Mouse (Mus musculus) stomach, embryonic 16.5 days (tissue): ENCODE results near the gene Lrch3. TPM values are rescaled to one million over a fixed set of nuclear protein-coding genes. Genes with fewer than 3 reads are reported as not detected.

Experiments used
- ATAC-seq: fragments of 200-750 bp; cut with Nextera tagmentation; 2 replicates; pipeline ENCODE4 v1.8.0; 2017; ENCODE audit warnings: moderate number of reproducible peaks, moderate TSS enrichment; ENCODE audit not compliant: insufficient read depth, low FRiP score
- H3K27ac ChIP-seq: fragments of 300-500 bp; sonication (generic); 2 replicates; pipeline ENCODE4 v1.5.1; 2014; ENCODE audit warnings: low read length
- H3K27me3 ChIP-seq: fragments of 300-500 bp; sonication (generic); 2 replicates; pipeline ENCODE4 v1.6.1; 2014; ENCODE audit warnings: low read length, control low read depth, mixed read lengths; ENCODE audit not compliant: control insufficient read depth, insufficient read depth
- H3K36me3 ChIP-seq: fragments of 300-500 bp; sonication (generic); 2 replicates; pipeline ENCODE4 v1.6.1; 2014; ENCODE audit warnings: low read length; ENCODE audit not compliant: control insufficient read depth, insufficient read depth
- H3K4me1 ChIP-seq: fragments of 300-500 bp; sonication (generic); 2 replicates; pipeline ENCODE4 v1.6.1; 2014; ENCODE audit warnings: low read length, control low read depth, mixed read lengths; ENCODE audit not compliant: control insufficient read depth, insufficient read depth
- H3K4me2 ChIP-seq: fragments of 300-500 bp; sonication (generic); 2 replicates; pipeline ENCODE4 v1.6.1; 2014; ENCODE audit warnings: low read depth, low read length, mixed read lengths
- H3K4me3 ChIP-seq: fragments of 300-500 bp; sonication (generic); replicated peaks from 2 replicates; pipeline ENCODE4 v1.5.1; 2014; ENCODE audit warnings: mild to moderate bottlenecking, low read length
- H3K9ac ChIP-seq: fragments of 300-500 bp; sonication (generic); 2 replicates; pipeline ENCODE4 v1.6.1; 2014; ENCODE audit warnings: low read length
- H3K9me3 ChIP-seq: fragments of 300-500 bp; sonication (generic); replicated peaks from 2 replicates; pipeline ENCODE4 v1.6.1; 2016; ENCODE audit warnings: low read length, control low read depth; ENCODE audit not compliant: control insufficient read depth
- WGBS: fragments of 180-500 bp; shearing (Covaris S2); extraction: QIAGEN DNeasy Blood & Tissue Kit; methylation state at CpG from one replicate; pipeline ENCODE4 v1.1.7; 2014; 5-methylcytosine and 5-hydroxymethylcytosine counted together
- polyA plus RNA-seq: library from polyadenylated mRNA; unstranded; fragments of >200 nt; fragmentation: Nextera tagmentation; extraction: Ambion mirVana; gene quantifications from 2 replicates; pipeline ENCODE4 v1.2.1, GENCODE M21; 2015

Lrch3 gene
- polyA plus RNA-seq, 1 experiment from 2014 or later = 15.5 TPM

DNA sequence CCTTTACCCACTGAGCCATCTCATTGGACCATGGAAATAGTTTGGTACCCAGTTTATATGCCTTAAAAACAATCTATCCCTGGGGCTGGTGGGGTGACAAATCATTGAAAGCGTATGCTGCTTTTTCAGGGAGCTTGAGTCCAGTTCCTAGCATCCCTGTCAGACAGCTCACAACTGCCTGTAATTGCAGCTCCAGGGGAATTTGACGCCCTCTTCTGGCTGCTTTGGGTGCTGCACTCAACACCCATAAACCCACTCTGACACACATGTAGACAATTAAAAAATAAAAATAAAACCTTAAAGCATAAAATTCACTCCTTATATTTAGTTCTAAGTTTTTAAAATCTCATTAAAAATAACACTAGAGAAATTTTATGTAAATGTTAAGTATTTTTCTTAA is 37.2 kb downstream of the Lrch3 start:
- 91% methylated on average over 2 of the region's 2 CpGs for WGBS
- no peaks in the 10 kb centered on the region for H3K9me3 ChIP-seq
- ATAC-seq = no peak

DNA sequence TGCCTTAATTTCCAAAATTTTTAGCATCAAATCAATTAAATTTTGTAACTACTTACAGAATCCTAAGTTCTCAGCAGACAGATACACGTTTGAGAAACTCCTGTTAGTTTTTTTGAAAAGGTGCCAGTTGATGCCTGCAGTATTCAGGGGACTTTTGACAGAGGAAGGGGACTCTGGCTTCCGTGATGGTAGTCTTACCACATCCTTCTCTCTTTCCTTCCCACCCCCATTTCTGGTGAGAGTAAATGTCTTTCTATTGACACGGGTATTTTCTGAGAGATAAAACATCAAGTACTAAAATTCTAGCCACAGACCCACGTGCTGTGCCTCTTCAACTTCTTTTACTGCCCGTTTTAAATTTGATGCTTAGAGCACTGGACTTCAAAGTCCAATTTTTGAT is 39.9 kb downstream of the Lrch3 start:
- Histone ChIP-seq H3K36me3 (peaks cover 6% of the 10 kb centered on the region; the same call in 1 of the 2 replicates), H3K9ac (no peak overlapping the region), H3K27me3 (no peaks in the 10 kb centered on the region), H3K4me2 (no peak overlapping the region), H3K9me3 (no peaks in the 10 kb centered on the region), H3K4me3 (no peak overlapping the region), H3K27ac (no peak overlapping the region), H3K4me1 (no peaks in the 10 kb centered on the region)
- WGBS = 71% methylated on average over 5 of the region's 5 CpGs
- ATAC-seq = no peak

More for the DNA sequence above, 37.2 kb downstream of the Lrch3 start:
- Histone ChIP-seq H3K27ac (no peak overlapping the region), H3K4me3 (no peak overlapping the region), H3K4me2 (no peak overlapping the region), H3K4me1 (no peaks in the 10 kb centered on the region), H3K36me3 (peaks cover 6% of the 10 kb centered on the region; the same call in 1 of the 2 replicates), H3K9ac (no peak overlapping the region), H3K27me3 (no peaks in the 10 kb centered on the region)

- H3K4me2 ChIP-seq = no peak overlapping the region
- H3K4me3 ChIP-seq = no peak overlapping the region
- ATAC-seq = no peak
- WGBS = 69% methylated on average over 6 of the region's 6 CpGs
- no peak overlapping the region for H3K27ac ChIP-seq
- no peak overlapping the region for H3K9ac ChIP-seq
- H3K36me3 ChIP-seq = peaks cover 6% of the 10 kb centered on the region; the same call in 1 of the 2 replicates
- H3K9me3 ChIP-seq = no peaks in the 10 kb centered on the region
- H3K4me1 ChIP-seq = no peaks in the 10 kb centered on the region
- no peaks in the 10 kb centered on the region for H3K27me3 ChIP-seq
Observed at GRCm38 (mm10) chr16:32954304-32954703, 40.4 kb downstream of the Lrch3 start.

DNA sequence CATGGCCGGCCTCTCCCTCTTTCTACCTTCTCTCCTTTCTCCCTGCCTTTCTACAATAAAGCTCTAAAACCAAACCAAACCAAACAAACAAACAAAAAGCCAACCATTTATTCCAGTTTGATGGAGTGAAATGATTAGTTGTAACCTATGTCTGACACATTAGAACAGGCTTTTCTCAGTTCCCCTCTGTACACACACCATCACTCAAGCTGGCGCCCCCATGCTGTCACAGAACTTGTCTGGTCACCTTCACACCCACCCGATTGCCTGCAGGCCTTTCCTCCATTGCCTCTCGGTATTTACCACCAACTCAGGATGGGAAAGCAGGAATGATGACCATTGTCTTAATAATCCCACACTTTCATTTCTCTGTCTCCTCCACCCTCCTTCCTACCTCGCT is 43.0 kb downstream of the Lrch3 start:
- 53% methylated on average over 5 of the region's 5 CpGs for WGBS
- no peaks in the 10 kb centered on the region for H3K27me3 ChIP-seq
- H3K36me3 ChIP-seq = peaks cover 13% of the 10 kb centered on the region; the same call in 1 of the 2 replicates
- H3K4me2 ChIP-seq = no peak overlapping the region
- H3K4me1 ChIP-seq = no peaks in the 10 kb centered on the region
- no peak for ATAC-seq
- H3K4me3 ChIP-seq = no peak overlapping the region
- H3K27ac ChIP-seq = no peak overlapping the region
- H3K9ac ChIP-seq = no peak overlapping the region
- H3K9me3 ChIP-seq = no peaks in the 10 kb centered on the region

DNA sequence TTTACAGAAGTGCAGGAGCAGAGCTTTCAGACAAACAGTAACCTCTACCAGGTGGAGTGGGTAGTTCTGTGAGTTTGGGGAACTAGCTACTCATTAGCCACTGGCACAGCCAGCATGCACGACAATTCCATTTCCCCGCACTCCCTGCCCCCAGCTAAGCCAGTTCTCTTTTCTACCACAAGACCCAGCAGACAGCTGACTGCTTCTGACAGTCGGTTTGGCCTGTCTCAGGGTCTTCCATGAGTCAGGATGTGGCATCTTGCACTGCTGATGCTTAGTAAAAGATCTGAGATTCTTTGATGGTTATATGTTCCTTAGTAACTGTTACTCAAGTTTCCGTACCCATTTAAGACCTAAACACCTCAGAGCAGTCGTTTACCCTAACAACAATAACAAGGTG is 58.6 kb downstream of the Lrch3 start:
- Histone ChIP-seq H3K9me3 (no peaks in the 10 kb centered on the region), H3K27me3 (no peaks in the 10 kb centered on the region), H3K4me2 (no peak overlapping the region), H3K4me3 (no peak overlapping the region), H3K9ac (no peak overlapping the region), H3K27ac (no peak overlapping the region), H3K36me3 (peaks cover 9% of the 10 kb centered on the region; the same call in 1 of the 2 replicates), H3K4me1 (no peaks in the 10 kb centered on the region)
- WGBS = 71% methylated on average over 5 of the region's 5 CpGs
- no peak for ATAC-seq

GRCm38 (mm10) chr16:32973047-32973446 is 59.1 kb downstream of the Lrch3 start:
- no peak for ATAC-seq
- WGBS = 71% methylated on average over 2 of the region's 2 CpGs
- H3K4me2 ChIP-seq = no peak overlapping the region
- no peaks in the 10 kb centered on the region for H3K4me1 ChIP-seq
- H3K9me3 ChIP-seq = no peaks in the 10 kb centered on the region
- H3K27me3 ChIP-seq = no peaks in the 10 kb centered on the region
- H3K9ac ChIP-seq = no peak overlapping the region
- H3K4me3 ChIP-seq = no peak overlapping the region
- peaks cover 9% of the 10 kb centered on the region; the same call in 1 of the 2 replicates for H3K36me3 ChIP-seq
- no peak overlapping the region for H3K27ac ChIP-seq

GRCm38 (mm10) chr16:32980227-32980626 is 66.3 kb downstream of the Lrch3 start:
- 80% methylated on average over 1 of the region's 1 CpGs for WGBS
- Histone ChIP-seq H3K36me3 (peaks cover 5% of the 10 kb centered on the region; the same call in 1 of the 2 replicates), H3K27ac (no peak overlapping the region), H3K4me3 (no peak overlapping the region), H3K27me3 (no peaks in the 10 kb centered on the region), H3K9ac (no peak overlapping the region), H3K4me1 (no peaks in the 10 kb centered on the region), H3K4me2 (no peak overlapping the region), H3K9me3 (no peaks in the 10 kb centered on the region)
- ATAC-seq = no peak

GRCm38 (mm10) chr16:32981405-32981804 is 67.5 kb downstream of the Lrch3 start:
- no peaks in the 10 kb centered on the region for H3K4me1 ChIP-seq
- WGBS = 81% methylated on average over 4 of the region's 4 CpGs
- H3K4me3 ChIP-seq = no peak overlapping the region
- no peak overlapping the region for H3K9ac ChIP-seq
- ATAC-seq = no peak
- H3K4me2 ChIP-seq = no peak overlapping the region
- H3K27me3 ChIP-seq = no peaks in the 10 kb centered on the region
- no peaks in the 10 kb centered on the region for H3K36me3 ChIP-seq
- H3K27ac ChIP-seq = no peak overlapping the region
- H3K9me3 ChIP-seq = no peaks in the 10 kb centered on the region

DNA sequence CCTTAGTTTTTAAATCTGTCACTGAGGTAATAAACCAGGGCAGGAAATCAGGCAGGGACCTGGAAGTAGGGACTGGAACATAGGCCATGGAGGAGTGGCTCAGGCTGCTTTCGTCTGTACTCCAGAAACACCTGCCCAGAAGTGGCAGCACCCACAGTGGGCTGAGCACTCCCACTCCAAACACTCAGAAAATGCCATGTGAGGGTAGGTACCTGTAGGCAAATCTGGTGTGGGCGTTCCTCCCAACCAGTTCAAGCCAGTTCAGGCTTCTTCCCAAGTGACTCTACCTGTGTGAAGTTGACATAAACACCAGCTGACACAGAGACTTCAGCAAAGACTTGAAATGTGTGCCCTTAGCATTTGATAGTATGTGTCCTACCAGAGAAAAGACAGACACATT is 70.7 kb downstream of the Lrch3 start:
- Histone ChIP-seq H3K9me3 (no peaks in the 10 kb centered on the region), H3K27me3 (no peaks in the 10 kb centered on the region), H3K4me1 (no peaks in the 10 kb centered on the region), H3K4me2 (no peak overlapping the region), H3K9ac (no peak overlapping the region), H3K4me3 (no peak overlapping the region), H3K27ac (no peak overlapping the region), H3K36me3 (peaks cover 5% of the 10 kb centered on the region; the same call in 1 of the 2 replicates)
- no peak for ATAC-seq
- 94% methylated on average over 2 of the region's 2 CpGs for WGBS

DNA sequence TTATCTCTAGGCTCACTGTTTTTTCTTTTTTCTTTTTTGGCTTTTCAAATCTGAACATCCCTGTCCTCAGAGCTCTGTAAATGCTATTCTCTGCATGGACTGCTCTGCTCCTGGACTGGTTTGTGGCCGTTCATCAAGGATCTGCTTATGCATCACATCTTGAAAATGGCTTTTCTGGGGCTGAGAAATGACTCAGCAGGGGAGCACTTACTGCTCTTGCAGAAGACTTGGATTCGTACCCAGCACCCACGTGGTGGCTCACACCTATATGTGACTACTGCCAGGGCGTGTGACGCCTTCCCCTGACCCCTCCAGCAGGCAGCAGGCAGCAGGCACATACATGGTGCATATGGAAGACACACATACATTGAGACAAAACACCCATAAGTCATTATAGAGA is 78.3 kb downstream of the Lrch3 start:
- no peak overlapping the region for H3K4me2 ChIP-seq
- H3K27me3 ChIP-seq = no peaks in the 10 kb centered on the region
- H3K4me3 ChIP-seq = no peak overlapping the region
- no peaks in the 10 kb centered on the region for H3K4me1 ChIP-seq
- no peak overlapping the region for H3K27ac ChIP-seq
- H3K9me3 ChIP-seq = no peaks in the 10 kb centered on the region
- H3K9ac ChIP-seq = no peak overlapping the region
- no peak for ATAC-seq
- WGBS = 83% methylated on average over 5 of the region's 5 CpGs
- H3K36me3 ChIP-seq = peaks cover 5% of the 10 kb centered on the region; the same call in 1 of the 2 replicates
